Mouse (Mus musculus) neutrophil, adult 65 days (primary cell): ENCODE results near the gene Nup160. TPM values are rescaled to one million over a fixed set of nuclear protein-coding genes. Genes with fewer than 3 reads are reported as not detected.

Experiments used
- total RNA-seq: library from RNA; stranded (reverse); gene quantifications from 2 replicates; pipeline ENCODE4 v1.2.4, GENCODE M21; 2023

Nup160 gene
- 25.3 and 40.3 TPM in 2 replicates for total RNA-seq

GRCm38 (mm10) chr2:90677007-90677406 lies at the start of gene Nup160:
Gene Nup160, plus strand, starts transcription at chr2:90677215.

DNA sequence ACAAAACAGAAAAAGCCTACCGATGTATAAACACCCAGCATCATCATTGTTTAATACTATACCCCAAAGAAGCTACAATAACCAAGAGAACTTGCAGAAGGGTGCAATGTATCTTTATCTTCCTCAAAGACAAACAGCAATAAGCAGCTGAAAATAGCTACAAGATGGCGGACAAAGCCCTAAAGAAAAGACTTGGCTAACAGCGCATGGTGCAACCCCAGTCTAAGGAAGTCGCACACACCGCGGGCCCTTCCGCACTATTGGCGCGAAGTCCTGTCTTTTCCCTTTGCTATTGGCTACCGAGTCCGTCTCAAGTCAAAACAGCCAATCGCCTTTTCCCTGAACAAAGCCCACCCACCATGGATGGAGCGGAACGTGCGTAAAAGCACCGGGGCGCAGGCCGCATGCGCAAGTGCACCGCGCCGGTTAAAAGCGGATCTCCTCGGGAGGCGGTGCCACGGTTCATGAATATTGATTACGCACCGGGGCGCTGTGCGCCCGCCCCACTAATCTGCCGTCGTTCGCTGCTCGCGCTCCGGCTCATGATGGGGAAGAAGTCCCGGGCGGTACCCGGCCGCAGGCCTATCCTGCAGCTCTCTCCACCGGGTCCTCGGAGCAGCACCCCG lies 68.2 kb downstream of the Nup160 start, which contains the start of gene Fnbp4:
Gene Fnbp4, plus strand, starts transcription at position 318 of the 626 bp plus-strand sequence.

DNA sequence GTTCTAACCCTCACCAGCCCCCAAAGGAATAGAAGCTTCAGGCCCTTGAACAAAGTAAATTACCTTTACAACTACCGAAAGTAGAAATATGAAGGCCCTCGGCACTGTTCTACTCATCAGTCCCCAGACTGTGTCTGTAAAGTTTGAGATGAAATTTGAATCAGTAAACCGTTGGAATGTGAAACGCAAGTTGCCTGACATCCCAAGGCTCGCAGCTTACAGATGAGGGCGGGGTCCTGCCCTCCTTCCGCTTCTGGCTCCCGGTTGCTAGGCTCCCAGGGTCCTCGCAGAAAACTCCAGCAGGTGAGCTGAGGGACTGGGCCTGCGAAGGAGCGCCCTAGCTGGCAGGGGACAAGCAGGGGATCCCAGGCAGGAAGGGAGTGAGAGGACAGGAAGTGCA lies 105.4 kb downstream of the Nup160 start, which contains the start of gene Agbl2:
Gene Agbl2, plus strand, starts transcription at position 270 of the 400 bp plus-strand sequence.

Other genes starting within 250 kb of the Nup160 start
- gene Ptprj, start 96.6 kb upstream of the Nup160 start, total RNA-seq = 92.1 and 96.5 TPM in 2 replicates
- gene Fnbp4, start 68.2 kb downstream of the Nup160 start, total RNA-seq = 144 and 199 TPM in 2 replicates
- 0.16 and 0.39 TPM in 2 replicates for gene Agbl2, start 105.5 kb downstream of the Nup160 start, total RNA-seq
- gene Mtch2, start 169.9 kb downstream of the Nup160 start, total RNA-seq = 69.2 and 76.2 TPM in 2 replicates
- not detected in 2 replicates for gene C1qtnf4, start 208.6 kb downstream of the Nup160 start, total RNA-seq
- 14.4 and 19.7 TPM in 2 replicates for gene Kbtbd4, start 227.5 kb downstream of the Nup160 start, total RNA-seq
- 46.2 and 55.8 TPM in 2 replicates for gene Ndufs3, start 227.6 kb downstream of the Nup160 start, total RNA-seq